Mouse (Mus musculus) heart, adult 2 months (tissue): ENCODE measurements around the gene Adgrg5. TPM values are rescaled to one million over a fixed set of nuclear protein-coding genes. Genes with fewer than 3 reads are reported as not detected.
A peak's percentile ranks its signal among the peaks of the same experiment; 100 is the strongest.

Experiments used
- DNase-seq, 2 experiments: peaks; one replicate each; pipeline ENCODE4 v3.0.0; 2021
- H3K27ac ChIP-seq: fragments of 200-600 bp; 2 replicates; pipeline ENCODE4 v1.8.1; 2022
- H3K27me3 ChIP-seq: fragments of 200-500 bp; 2 replicates; pipeline ENCODE4 v1.6.1; 2012; ENCODE audit warnings: mild to moderate bottlenecking, low read length, inconsistent platforms, mixed read lengths; ENCODE audit not compliant: control insufficient read depth, insufficient read depth
- H3K36me3 ChIP-seq: fragments of 200-500 bp; 2 replicates; pipeline ENCODE4 v1.6.1; 2012; ENCODE audit warnings: low read length, inconsistent platforms; ENCODE audit not compliant: control insufficient read depth, insufficient read depth
- H3K4me1 ChIP-seq: fragments of 200-500 bp; 2 replicates; pipeline ENCODE4 v1.6.1; 2011; ENCODE audit warnings: low read length; ENCODE audit not compliant: control insufficient read depth, insufficient read depth
- H3K4me3 ChIP-seq: fragments of 200-600 bp; 2 replicates; pipeline ENCODE4 v1.8.1; 2022
- H3K79me2 ChIP-seq: fragments of 200-500 bp; replicated peaks from 2 replicates; pipeline ENCODE4 v1.6.1; 2012; ENCODE audit warnings: mild to moderate bottlenecking, inconsistent platforms, low read length, moderate library complexity, mixed read lengths; ENCODE audit not compliant: control insufficient read depth, insufficient read depth
- H3K9ac ChIP-seq: fragments of 200-500 bp; 2 replicates; pipeline ENCODE4 v1.6.1; 2012; ENCODE audit warnings: low read depth, mild to moderate bottlenecking, control low read depth, inconsistent platforms, low read length, mixed read lengths
- CTCF ChIP-seq: fragments of 200-600 bp; IDR thresholded peaks from 2 replicates; pipeline ENCODE4 v1.8.1; 2022; ENCODE audit warnings: antibody characterized with exemption, mild to moderate bottlenecking, moderate library complexity
- EP300 ChIP-seq: fragments of 200-500 bp; IDR thresholded peaks from 2 replicates; pipeline ENCODE4 v1.6.1; 2011; ENCODE audit warnings: low read depth, low read length, control low read depth; ENCODE audit not compliant: insufficient read depth
- POLR2A ChIP-seq: fragments of 200-500 bp; IDR thresholded peaks from 2 replicates; pipeline ENCODE4 v1.6.1; 2011; ENCODE audit warnings: mild to moderate bottlenecking, low read depth, low read length, control low read depth; ENCODE audit not compliant: insufficient read depth
- WGBS: fragments of 180-500 bp; shearing (Covaris S2); methylation state at CpG from one replicate; pipeline ENCODE4 v1.1.7; 2018; 5-methylcytosine and 5-hydroxymethylcytosine counted together
- intact Hi-C: fragments of 180-260 bp; cut with DNase I; formaldehyde crosslinking; loops from one replicate; pipeline ENCODE4 v1.15.1; 2025
- polyA plus RNA-seq: library from polyadenylated mRNA; depleted of rRNA; stranded (reverse); fragments of >200 nt; gene quantifications from 2 replicates; pipeline ENCODE4 v1.2.3, GENCODE M21; 2012
- total RNA-seq, 2 experiments: library from RNA; stranded (reverse); gene quantifications; 2 replicates each; pipeline ENCODE4 v1.2.3; 2021

Adgrg5 gene
- total and polyA plus RNA-seq, 3 experiments, result 0.08 to 0.62 (median 0.27) TPM

DNA sequence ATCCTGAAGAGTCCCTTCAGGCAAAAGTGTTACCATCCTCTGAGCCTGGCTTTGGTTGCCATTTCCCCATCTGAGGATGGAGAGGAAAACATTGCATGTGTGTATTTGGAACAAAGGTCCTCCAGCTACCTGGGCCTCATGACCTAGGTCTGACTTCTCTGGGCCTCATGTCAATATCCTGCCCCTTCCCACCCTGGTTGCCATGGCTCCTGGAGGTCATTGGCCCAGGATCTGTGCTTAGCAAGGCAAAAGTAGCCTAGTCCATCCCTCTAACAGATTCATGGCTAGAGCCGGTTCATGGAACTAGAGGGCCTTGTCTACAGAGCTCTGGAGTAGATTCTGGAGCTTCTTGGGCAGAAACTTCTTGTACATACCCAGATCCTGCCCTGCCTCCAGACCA, 38.7 kb downstream of the Adgrg5 start:
- no peak for DNase-seq
- TF ChIP-seq CTCF, result no peak
- TF ChIP-seq POLR2A, result no peak
- no peak for TF ChIP-seq EP300
- H3K4me3 ChIP-seq, result no peak overlapping the region
- H3K27me3 ChIP-seq, result no peaks in the 10 kb centered on the region
- WGBS, result 75% methylated on average over 1 of the region's 1 CpGs
- H3K27ac ChIP-seq, result no peak overlapping the region
- no peaks in the 10 kb centered on the region for H3K36me3 ChIP-seq
- no peak overlapping the region for H3K9ac ChIP-seq
- H3K4me1 ChIP-seq, result peaks cover 4% of the 10 kb centered on the region
- intact Hi-C loops, result no loop called here
- H3K79me2 ChIP-seq, result no peaks in the 10 kb centered on the region

DNA sequence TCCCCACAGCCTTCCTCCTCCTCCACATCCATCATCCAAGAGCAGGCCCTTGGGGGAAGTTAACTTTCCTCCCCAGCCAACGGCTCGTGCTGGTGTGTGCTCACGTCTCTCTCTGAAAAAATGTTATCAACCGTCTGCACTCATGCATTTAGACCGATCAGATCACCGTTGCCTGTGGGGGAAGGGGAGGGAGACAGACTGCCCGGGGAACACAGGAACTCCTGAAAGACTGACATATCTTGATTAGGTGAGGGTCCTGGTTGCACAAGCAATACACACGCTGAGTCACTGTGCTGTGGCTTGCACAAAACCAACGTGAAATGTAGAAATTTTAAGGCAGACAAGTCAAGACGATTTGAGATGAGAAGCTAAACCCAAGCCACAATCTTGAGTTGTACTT, 41.3 kb downstream of the Adgrg5 start:
- no peaks in the 10 kb centered on the region for H3K27me3 ChIP-seq
- peaks cover 5% of the 10 kb centered on the region for H3K4me1 ChIP-seq
- TF ChIP-seq POLR2A (no peak), EP300 (no peak)
- intact Hi-C loops, result no loop called here
- no peak overlapping the region for H3K4me3 ChIP-seq
- H3K79me2 ChIP-seq, result no peaks in the 10 kb centered on the region
- DNase-seq, result no peak
- no peaks in the 10 kb centered on the region for H3K36me3 ChIP-seq
- H3K9ac ChIP-seq, result no peak overlapping the region
- no peak overlapping the region for H3K27ac ChIP-seq
- WGBS, result 28% methylated on average over 10 of the region's 10 CpGs

DNA sequence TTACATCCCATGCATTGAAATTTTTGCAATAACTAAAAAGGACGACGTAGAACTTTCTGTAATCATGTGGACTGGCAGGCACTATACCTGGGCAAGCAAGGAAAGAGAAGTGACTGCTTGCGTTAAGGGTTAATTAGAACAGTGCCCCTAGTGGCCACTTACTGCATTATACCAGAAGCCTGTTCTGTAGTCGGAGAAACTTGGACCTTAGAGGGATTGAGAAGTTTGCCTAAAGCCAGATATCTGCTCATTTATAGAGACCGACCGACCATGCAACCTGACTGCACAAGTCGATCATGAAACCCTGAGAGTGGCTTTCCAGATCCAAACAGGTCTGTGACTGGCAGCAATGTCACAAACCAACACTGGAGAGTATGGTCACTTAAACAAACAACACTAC, 43.1 kb downstream of the Adgrg5 start:
- no peak for DNase-seq
- intact Hi-C loops, result loop anchor here (1.0 kb wide), 1 partner anchor 35 kb away; no protein-coding TSS in a partner anchor
- no peaks in the 10 kb centered on the region for H3K36me3 ChIP-seq
- TF ChIP-seq POLR2A (no peak), CTCF (peak; percentile 88), EP300 (no peak)
- 31% methylated on average over 7 of the region's 7 CpGs for WGBS
- no peak overlapping the region for H3K4me3 ChIP-seq
- peaks cover 5% of the 10 kb centered on the region for H3K4me1 ChIP-seq
- no peak overlapping the region for H3K9ac ChIP-seq
- no peaks in the 10 kb centered on the region for H3K27me3 ChIP-seq
- H3K27ac ChIP-seq, result peak overlapping the region; percentile 43
- no peaks in the 10 kb centered on the region for H3K79me2 ChIP-seq

DNA sequence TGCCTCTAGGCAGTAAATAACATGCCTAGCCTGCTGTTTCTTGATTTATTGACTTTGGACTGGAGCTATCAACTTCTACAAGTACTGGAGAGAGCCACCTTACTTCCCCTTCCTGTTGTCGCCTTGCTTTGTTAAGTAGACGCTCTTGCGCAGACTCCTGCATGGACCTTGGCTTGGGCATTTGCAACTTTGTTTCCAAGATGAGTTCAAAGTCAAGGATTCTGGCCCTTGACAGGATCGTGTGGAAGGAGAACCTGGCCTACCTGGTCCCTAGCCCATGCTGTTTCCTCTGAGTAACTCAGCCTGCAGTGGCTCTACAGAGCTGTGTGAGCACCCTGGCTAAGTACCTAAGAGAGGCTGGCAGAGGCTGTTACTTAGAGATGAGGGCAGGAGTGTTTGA, 43.6 kb downstream of the Adgrg5 start:
- Histone ChIP-seq H3K9ac (no peak overlapping the region), H3K4me1 (peaks cover 5% of the 10 kb centered on the region), H3K4me3 (no peak overlapping the region), H3K27ac (peak overlapping the region; percentile 43), H3K27me3 (no peaks in the 10 kb centered on the region), H3K36me3 (no peaks in the 10 kb centered on the region), H3K79me2 (no peaks in the 10 kb centered on the region)
- intact Hi-C loops, result no loop called here
- TF ChIP-seq CTCF, result no peak
- TF ChIP-seq POLR2A, result no peak
- no peak for TF ChIP-seq EP300
- DNase-seq, result no peak
- WGBS, result 63% methylated on average over 4 of the region's 4 CpGs

DNA sequence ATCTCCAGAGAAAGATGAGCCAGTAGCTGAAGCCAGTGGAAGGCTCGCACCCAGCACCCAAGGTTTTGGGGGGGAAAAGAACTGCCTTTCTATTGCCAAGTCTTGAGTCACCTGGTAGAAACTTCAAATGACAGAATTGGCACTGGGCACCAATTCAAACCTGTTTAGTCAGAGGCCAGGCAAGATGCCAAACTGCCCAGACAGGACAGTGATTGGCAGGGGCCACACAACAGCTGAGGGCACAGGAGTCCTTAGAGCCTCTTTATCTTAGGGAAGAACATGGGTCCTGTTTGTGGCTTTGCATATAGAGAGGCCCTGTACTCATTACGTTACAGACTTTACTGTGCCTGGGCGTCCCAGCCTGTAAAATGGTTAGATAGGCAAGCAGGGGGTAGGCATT, 44.1 kb downstream of the Adgrg5 start:
- WGBS, result 68% methylated on average over 3 of the region's 3 CpGs
- no peaks in the 10 kb centered on the region for H3K79me2 ChIP-seq
- H3K4me3 ChIP-seq, result no peak overlapping the region
- H3K27ac ChIP-seq, result no peak overlapping the region
- no peaks in the 10 kb centered on the region for H3K27me3 ChIP-seq
- DNase-seq, result peak in 1 of 2 experiments; percentile 54
- no peak overlapping the region for H3K9ac ChIP-seq
- H3K36me3 ChIP-seq, result no peaks in the 10 kb centered on the region
- TF ChIP-seq POLR2A (no peak), EP300 (no peak)
- peaks cover 5% of the 10 kb centered on the region for H3K4me1 ChIP-seq
- intact Hi-C loops, result no loop called here

DNA sequence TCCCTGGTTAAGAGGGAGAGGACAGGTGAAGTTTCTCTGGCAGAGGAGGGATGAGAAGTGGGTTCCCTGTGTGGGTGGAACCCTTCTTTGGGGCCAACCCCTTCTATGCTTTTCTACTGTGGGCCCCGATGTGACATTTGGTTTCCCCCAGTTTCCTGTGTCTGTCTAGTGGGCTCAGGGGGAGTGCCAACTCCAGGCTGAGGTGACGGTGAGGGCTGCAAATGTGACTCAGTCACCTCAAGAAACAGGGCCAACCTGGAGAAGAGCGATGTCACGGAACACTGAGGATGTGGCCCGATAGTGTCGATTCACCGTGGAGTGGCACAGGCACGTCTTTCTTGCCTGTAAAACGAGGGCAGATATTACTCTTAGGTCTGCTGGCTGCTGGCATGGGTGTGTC, 49.8 kb downstream of the Adgrg5 start:
- intact Hi-C loops, result no loop called here
- no peak overlapping the region for H3K9ac ChIP-seq
- H3K4me3 ChIP-seq, result no peak overlapping the region
- TF ChIP-seq POLR2A, result no peak
- TF ChIP-seq CTCF, result no peak
- no peak for TF ChIP-seq EP300
- H3K27ac ChIP-seq, result no peak overlapping the region
- H3K36me3 ChIP-seq, result no peaks in the 10 kb centered on the region
- H3K27me3 ChIP-seq, result no peaks in the 10 kb centered on the region
- WGBS, result 81% methylated on average over 9 of the region's 9 CpGs
- H3K4me1 ChIP-seq, result peaks cover 2% of the 10 kb centered on the region; the same call in 1 of the 2 replicates
- H3K79me2 ChIP-seq, result no peaks in the 10 kb centered on the region
- DNase-seq, result no peak
